Mouse (Mus musculus) ES-Bruce4 (cell line): ENCODE results near the gene Osgep. TPM values are rescaled to one million over a fixed set of nuclear protein-coding genes. Genes with fewer than 3 reads are reported as not detected.
"Not testable (repeated sequence)": the region's sequence is repeated elsewhere in the genome, so short reads cannot be mapped to it uniquely, and the experiment has no call there.

Experiments
- H3K27ac ChIP-seq: 2 replicates; pipeline ENCODE4 v1.5.1; 2012; ENCODE audit warnings: low read length, inconsistent platforms; ENCODE audit not compliant: insufficient read depth
- H3K27me3 ChIP-seq: 2 replicates; pipeline ENCODE4 v1.6.1; 2012; ENCODE audit warnings: mild to moderate bottlenecking, low read length, inconsistent platforms; ENCODE audit not compliant: control insufficient read depth, poor library complexity, insufficient read depth, severe bottlenecking
- H3K36me3 ChIP-seq: 2 replicates; pipeline ENCODE4 v1.6.1; 2012; ENCODE audit warnings: inconsistent platforms, mild to moderate bottlenecking, low read length, moderate library complexity; ENCODE audit not compliant: control insufficient read depth, poor library complexity, insufficient read depth, severe bottlenecking
- H3K4me1 ChIP-seq: one replicate; pipeline ENCODE4 v1.8.1; 2011; ENCODE audit warnings: low read length; ENCODE audit not compliant: control insufficient read depth, insufficient read depth
- H3K4me3 ChIP-seq: 2 replicates; pipeline ENCODE4 v1.5.1; 2011; ENCODE audit warnings: low read depth, mild to moderate bottlenecking, low read length
- H3K9ac ChIP-seq: 2 replicates; pipeline ENCODE4 v1.6.1; 2012; ENCODE audit warnings: low read depth, mild to moderate bottlenecking, inconsistent platforms; ENCODE audit not compliant: poor library complexity, severe bottlenecking
- H3K9me3 ChIP-seq: replicated peaks from 2 replicates; pipeline ENCODE4 v1.6.1; 2012; ENCODE audit warnings: mild to moderate bottlenecking, low read length, inconsistent platforms; ENCODE audit not compliant: control insufficient read depth, poor library complexity, insufficient read depth, severe bottlenecking
- CTCF ChIP-seq: IDR thresholded peaks from one replicate; pipeline ENCODE4 v1.8.1; 2011; ENCODE audit warnings: low read depth, low read length
- EP300 ChIP-seq: IDR thresholded peaks from 2 replicates; pipeline ENCODE4 v1.6.1; 2011; ENCODE audit warnings: low read depth, low read length; ENCODE audit not compliant: insufficient read depth
- POLR2A ChIP-seq: IDR thresholded peaks from one replicate; pipeline ENCODE4 v1.8.1; 2011; ENCODE audit warnings: low read length; ENCODE audit not compliant: insufficient read depth
- polyA plus RNA-seq: library from polyadenylated mRNA; stranded (reverse); fragments of >200 nt; gene quantifications from 2 replicates; pipeline ENCODE4 v1.2.4, GENCODE M21; 2011; ENCODE audit warnings: low read depth; ENCODE audit not compliant: missing spikeins, insufficient read depth, insufficient read length

Osgep gene
- polyA plus RNA-seq, 1 experiment: 72.5 TPM

GRCm38 (mm10) chr14:50904828-50905129 lies 19.9 kb downstream of the Osgep start:
- Histone ChIP-seq H3K9ac (no peak overlapping the region), H3K4me3 (no peak overlapping the region), H3K36me3 (no peaks in the 10 kb centered on the region), H3K27ac (no peak overlapping the region), H3K4me1 (no peaks in the 10 kb centered on the region), H3K27me3 (no peaks in the 10 kb centered on the region), H3K9me3 (no peaks in the 10 kb centered on the region)
- no peak for TF ChIP-seq EP300
- no peak for TF ChIP-seq POLR2A
- TF ChIP-seq CTCF: no peak

GRCm38 (mm10) chr14:50903973-50904827 lies 20.5 kb downstream of the Osgep start:
- Histone ChIP-seq H3K27me3 (no peaks in the 10 kb centered on the region), H3K27ac (peak overlapping the region; percentile 69), H3K9ac (peak overlapping the region; percentile 87), H3K9me3 (no peaks in the 10 kb centered on the region), H3K36me3 (no peaks in the 10 kb centered on the region), H3K4me3 (peak overlapping the region; percentile 97), H3K4me1 (no peaks in the 10 kb centered on the region)
- TF ChIP-seq CTCF: peak; percentile 73
- TF ChIP-seq POLR2A: peak; percentile 45
- 0 out of 2 replicates have a peak, but pooled peaks have one; percentile 20 for TF ChIP-seq EP300

GRCm38 (mm10) chr14:50897992-50898391 lies 26.7 kb downstream of the Osgep start:
- not testable (repeated sequence) for H3K27me3 ChIP-seq, H3K4me3 ChIP-seq

GRCm38 (mm10) chr14:50897374-50897765 lies 27.3 kb downstream of the Osgep start, which contains the start of gene Klhl33:
Gene Klhl33 (minus strand): TSS chr14:50897507.
- Histone ChIP-seq H3K9me3 (no peaks in the 10 kb centered on the region), H3K4me3 (peak within 1 kb of the TSS; percentile 54), H3K36me3 (no peaks in the 10 kb centered on the region), H3K4me1 (no peaks in the 10 kb centered on the region), H3K9ac (peak within 1 kb of the TSS; percentile 20), H3K27ac (no peak within 1 kb of the TSS), H3K27me3 (no peaks in the 10 kb centered on the region)
- TF ChIP-seq CTCF (no peak), POLR2A (no peak), EP300 (no peak)

More at GRCm38 (mm10) chr14:50897992-50898391, 26.7 kb downstream of the Osgep start:
- not testable (repeated sequence) for H3K27ac ChIP-seq, H3K4me1 ChIP-seq, H3K9me3 ChIP-seq, H3K36me3 ChIP-seq, H3K9ac ChIP-seq

DNA sequence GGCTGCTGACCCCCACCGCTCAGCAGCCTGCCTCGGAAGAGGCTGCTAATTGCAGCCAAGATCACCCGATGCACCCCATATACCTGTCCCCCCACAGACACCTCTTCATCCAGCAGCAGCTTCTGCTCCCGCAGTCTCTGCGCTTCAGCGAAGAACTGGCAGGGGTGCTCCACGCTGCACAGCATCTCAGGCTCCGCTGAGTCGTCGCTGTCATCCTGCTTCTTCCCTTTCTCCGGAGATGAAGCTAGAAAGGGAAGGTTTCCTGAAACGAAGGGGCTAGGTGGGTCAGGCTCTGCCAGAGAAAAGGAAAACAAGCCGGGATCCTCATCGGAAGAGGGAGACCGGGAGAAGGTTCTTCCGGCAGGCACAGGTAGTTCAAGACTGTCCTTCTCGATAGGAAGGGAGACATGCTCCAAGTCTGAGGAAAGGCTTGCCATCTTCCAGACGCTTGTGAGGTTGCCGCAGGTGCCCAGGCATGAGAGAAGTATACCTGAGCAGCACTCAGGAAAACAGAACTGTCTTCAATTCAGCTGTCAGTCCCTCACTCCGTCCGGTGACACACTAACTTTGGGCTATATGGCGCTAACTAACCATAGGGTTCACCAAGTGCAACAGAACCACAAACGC lies 27.8 kb downstream of the Osgep start:
- Histone ChIP-seq H3K27me3 (no peaks in the 10 kb centered on the region), H3K9me3 (no peaks in the 10 kb centered on the region), H3K36me3 (no peaks in the 10 kb centered on the region), H3K27ac (no peak overlapping the region), H3K4me3 (peak overlapping the region; percentile 54), H3K4me1 (no peaks in the 10 kb centered on the region), H3K9ac (peak overlapping the region; percentile 20)
- TF ChIP-seq EP300 (no peak), CTCF (no peak), POLR2A (no peak)

- H3K4me1 ChIP-seq: no peaks in the 10 kb centered on the region
- H3K9ac ChIP-seq: peak overlapping the region; percentile 20
- H3K36me3 ChIP-seq: no peaks in the 10 kb centered on the region
- no peak for TF ChIP-seq POLR2A
- no peak for TF ChIP-seq CTCF
- TF ChIP-seq EP300: no peak
- H3K4me3 ChIP-seq: peak overlapping the region; percentile 54
- no peak overlapping the region for H3K27ac ChIP-seq
- H3K9me3 ChIP-seq: no peaks in the 10 kb centered on the region
- no peaks in the 10 kb centered on the region for H3K27me3 ChIP-seq
Measured at GRCm38 (mm10) chr14:50895985-50896746, 28.5 kb downstream of the Osgep start.
